Mouse (Mus musculus): ENCODE results near the gene Pnkp. TPM values are rescaled to one million over a fixed set of nuclear protein-coding genes. Genes with fewer than 3 reads are reported as not detected.

Gene Pnkp
- total RNA-seq, 2 experiments from 2014 or later: 26.8 TPM

DNA sequence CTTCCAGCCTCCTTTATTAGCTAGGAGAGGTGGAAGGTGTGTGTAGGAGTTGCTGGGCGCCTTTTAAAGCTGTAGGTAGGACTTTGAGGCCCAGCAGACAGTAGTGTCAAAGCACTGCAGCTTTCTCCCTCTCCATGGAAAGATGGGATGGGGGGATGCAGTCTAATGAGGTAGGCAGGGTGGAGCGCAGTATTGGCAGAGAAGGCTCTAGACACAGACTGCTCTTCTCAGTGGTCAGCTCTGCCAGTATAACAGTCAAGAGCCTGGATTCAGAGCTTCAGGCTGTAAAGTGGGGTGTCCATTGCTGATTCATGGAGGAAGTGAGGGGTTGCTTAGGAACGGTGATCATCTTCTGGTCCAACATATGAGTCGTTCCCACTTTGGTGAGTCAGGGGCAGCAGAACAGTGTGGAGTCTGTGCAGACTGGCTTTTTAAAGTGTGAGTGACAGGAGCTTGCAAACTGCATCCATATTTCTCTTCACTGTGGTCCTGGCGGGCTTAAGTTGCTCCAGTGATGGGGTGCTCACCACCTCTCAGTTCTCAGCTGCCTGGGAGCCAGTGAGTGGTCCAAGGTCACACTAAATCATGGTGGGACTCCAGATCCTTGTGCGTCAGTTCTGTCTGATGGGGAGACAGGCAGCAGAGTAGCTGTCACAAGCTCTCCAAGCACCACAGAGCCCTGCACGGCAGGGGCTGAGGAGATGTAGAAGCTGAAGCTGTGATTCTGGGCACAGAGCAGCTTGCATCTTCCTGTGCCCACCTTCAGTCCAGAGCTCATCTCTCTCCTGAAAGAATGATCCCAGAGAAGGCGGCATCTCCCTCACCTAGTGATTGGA, 5.9 kb upstream of the Pnkp start:
- no peak for DNase-seq (ENCODE audit: low spot score in 2 of 2)
- intact Hi-C loops (cut with DNase I): no loop called here

DNA sequence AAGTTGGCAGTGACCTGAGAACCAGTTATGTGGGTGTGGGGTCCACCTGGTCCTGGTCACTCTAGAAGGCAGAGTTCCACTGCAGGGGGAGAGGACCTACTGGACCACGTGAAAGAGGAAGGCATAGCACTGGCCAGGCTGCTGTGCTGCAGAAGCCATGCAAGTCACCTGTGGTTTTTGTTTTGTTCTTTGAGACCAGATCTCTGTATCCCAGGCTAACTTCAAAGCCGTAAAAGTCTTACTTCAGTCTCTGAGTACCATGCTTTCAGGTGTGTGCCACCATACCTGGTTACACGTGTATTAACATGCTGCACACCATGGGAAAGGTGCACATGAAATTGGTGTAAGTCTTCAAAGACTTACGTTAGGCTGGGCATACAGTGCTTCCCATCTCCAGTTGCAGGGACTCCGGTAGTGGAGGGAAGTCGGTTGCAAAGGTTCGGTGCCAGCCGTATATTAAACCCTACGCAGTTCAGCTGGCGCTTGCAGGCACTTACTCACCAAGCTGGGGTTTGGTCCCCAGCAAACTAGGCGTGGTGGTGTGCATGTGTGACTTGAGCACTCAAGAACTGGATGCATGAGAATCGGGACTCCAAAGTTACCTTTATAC, 5.2 kb upstream of the Pnkp start:
- intact Hi-C loops (cut with DNase I): no loop called here
- DNase-seq (ENCODE audit: low spot score in 2 of 2): no peak

DNA sequence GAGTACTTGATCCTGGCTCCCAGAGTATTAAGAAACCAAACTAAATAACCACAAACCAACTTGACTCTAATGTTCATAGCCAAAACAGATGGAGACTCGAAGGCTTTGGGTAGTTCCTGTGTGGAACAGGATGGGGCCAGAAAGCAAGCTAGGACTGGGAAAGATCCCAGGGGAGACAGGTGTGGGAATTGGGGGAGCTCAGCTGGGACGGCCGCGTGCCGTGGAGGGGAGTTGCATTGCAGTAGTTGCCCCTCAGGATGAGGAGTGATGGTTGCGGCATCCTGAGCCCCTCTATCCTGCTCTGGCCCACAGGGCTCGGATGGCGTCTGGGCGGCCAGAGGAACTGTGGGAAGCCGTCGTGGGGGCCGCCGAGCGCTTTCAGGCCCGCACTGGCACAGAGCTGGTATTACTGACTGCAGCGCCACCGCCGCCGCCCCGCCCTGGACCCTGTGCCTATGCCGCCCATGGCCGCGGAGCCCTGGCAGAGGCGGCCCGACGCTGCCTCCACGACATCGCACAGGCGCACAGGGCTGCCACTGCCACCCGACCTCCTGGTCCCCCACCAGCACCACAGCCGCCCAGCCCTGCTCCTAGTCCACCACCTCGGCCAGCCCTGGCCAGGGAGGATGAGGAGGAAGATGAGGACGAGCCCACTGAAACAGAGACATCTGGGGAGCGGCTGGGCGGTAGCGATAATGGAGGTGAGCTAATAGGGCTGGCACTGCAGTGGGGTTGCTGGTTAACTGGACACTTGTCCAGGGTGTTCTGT, 4.5 kb upstream of the Pnkp start:
- intact Hi-C loops (cut with DNase I): no loop called here

DNA sequence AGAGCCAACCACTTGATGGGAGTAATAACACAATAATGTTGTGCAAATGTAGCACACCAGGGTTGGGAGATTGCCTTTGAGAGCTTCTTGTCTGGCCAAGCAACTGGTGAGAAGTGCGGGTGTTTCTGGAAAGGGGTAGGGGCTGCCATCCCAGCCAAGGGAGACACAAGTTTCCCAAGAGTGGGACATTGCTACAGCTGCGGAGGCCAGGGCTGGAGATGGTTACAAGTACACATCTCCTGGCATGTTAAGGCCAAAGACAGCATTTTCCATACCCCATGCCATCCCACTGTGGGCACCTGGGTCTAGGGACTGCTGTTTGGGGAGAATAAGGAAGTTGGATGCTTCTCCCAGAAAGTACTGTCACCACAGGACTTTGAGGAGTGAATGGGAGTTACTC, 3.9 kb upstream of the Pnkp start:
- intact Hi-C loops (cut with DNase I): no loop called here

More for the DNA sequence above, 4.5 kb upstream of the Pnkp start:
- no peak for DNase-seq (ENCODE audit: low spot score in 2 of 2)

DNA sequence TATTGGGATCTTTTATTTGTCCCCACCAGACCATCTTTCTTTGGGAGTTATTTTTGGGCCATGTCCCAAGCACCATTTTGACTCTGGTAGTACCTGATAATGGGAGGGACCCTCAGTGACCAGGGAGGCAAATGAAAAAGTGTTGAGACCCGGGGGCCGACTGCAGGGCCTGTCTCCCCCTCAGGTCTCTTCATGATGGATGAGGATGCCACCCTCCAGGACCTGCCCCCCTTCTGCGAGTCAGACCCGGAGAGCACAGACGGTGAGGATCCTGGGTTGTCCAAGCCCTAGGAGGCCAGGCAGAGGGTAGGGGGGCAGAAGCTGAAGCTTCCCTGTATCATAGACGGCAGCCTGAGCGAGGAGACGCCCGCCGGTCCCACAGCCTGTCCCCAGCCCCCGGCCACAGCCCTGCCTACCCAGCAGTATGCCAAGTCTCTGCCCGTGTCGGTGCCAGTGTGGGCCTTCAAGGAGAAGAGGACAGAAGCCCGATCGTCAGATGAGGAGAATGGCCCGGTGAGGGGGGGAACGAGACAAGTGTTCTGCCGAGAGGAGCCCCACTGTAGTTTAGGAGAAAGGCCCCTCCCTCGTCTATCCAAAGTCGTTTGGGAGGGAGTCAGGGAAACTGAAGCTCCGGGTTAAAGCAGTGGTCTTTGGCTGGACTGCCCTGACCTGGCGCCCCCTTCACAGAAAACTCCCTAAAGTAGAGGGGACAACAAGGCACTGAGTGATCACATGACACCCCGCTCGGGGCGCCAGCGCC, 3.2 kb upstream of the Pnkp start:
- intact Hi-C loops (cut with DNase I): no loop called here
- DNase-seq (ENCODE audit: low spot score in 2 of 2): no peak

More for the DNA sequence above, 3.9 kb upstream of the Pnkp start:
- DNase-seq (ENCODE audit: low spot score in 2 of 2): no peak

DNA sequence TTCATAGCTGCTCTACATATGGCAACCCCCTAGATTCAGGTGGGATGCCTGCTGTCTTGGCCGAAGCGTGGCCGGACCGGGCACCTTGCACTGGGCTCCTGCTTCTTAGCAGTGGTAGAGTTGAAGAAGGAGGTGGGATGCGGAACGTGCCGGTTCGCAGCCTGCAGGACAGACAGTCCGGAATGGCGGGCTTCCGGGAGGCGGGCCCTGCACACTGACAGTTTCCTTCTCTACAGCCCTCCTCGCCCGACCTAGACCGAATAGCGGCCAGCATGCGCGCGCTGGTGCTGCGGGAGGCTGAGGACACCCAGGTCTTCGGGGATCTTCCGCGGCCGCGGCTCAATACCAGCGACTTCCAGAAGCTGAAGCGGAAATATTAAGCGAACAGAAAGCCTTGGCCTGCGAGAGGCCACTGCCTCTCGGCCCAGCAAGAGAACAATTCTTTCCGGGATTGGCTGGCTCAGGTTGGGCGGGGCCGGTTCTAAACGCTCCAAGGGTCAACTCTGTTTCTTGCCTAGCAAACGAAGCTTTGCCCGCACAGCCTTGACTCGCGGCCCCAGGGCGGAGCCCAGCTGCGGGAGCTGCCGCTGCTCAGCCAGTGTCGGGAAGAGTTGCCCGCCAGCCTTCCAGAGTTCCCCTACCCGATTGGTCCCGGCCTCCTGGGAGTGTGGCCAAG, 2.4 kb upstream of the Pnkp start:
- intact Hi-C loops (cut with DNase I): no loop called here
- peak; percentile 81 to 82 for DNase-seq (ENCODE audit: low spot score in 2 of 2)

DNA sequence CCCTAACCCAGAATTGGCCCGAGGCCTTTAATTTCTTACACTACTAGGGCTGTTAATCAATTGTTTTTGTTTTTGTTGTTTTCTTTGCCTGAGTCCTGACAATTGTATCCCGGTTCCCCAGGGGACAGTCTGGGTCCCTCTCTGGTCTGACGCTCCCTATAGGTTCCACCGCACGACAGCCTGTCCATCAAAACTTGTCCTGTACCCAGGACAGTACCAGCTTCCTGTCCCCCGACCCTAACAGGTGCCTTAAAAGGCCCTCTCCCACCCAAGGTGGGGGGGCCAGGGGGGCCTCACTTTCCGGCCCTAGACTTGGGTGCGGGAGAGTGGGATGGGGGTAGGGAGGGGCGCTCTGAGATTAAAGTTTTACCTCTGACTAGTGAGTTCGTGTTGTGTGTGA, 1.9 kb upstream of the Pnkp start:
- DNase-seq (ENCODE audit: low spot score in 2 of 2): no peak
- intact Hi-C loops (cut with DNase I): no loop called here

DNA sequence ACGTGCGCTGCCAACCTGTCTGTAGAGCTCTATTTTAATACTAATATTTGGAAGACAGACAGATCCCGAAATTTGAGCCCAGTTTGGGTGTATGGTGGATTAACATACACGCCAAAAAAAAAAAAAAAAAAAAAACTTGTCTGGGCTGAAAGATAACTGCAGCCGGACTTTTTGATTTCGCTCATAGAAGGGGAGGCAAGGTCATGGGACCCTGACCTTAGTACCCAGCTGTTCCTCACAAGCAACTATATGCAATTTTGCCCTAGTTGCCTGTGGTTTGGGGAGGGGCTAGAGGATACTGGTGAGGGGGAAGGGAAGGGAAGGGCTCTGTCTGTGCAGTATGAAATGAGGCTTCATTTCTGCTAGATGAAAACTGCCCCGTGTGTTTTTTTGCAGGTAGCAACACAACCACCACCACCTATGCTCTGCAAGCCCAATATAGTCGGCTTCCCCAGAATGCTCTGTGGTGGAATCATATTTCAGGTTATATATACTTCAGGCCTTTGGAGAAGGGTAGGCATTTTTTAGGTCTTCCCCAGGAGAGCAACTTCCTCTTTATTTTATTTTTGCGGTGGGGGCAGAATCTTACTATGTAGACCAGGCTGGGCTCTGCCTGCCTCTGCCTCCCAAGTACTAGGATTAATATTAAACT, 548 bp upstream of the Pnkp start:
- DNase-seq (ENCODE audit: low spot score in 2 of 2): no peak
- intact Hi-C loops (cut with DNase I): no loop called here

DNA sequence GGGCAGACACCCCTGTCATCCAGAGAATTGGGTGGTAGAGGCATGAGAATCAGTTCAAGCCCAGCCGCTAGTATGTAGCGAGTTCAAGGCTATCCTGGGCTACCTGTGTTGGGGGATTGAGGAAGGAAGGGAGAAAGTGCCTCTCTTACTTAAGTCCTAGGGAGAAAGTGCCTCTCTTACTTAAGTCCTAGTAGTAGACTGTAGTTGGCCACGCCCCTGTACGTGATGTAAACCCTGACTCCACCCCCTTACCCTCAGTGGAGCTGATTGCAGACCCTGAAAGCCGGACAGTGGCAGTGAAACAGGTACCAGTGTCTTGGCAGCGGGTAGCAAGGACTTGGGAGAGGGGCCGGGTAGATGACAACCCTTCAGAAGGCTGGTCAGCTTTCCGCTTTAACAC, 966 bp downstream of the Pnkp start:
- intact Hi-C loops (cut with DNase I): no loop called here
- no peak for DNase-seq (ENCODE audit: low spot score in 2 of 2)

DNA sequence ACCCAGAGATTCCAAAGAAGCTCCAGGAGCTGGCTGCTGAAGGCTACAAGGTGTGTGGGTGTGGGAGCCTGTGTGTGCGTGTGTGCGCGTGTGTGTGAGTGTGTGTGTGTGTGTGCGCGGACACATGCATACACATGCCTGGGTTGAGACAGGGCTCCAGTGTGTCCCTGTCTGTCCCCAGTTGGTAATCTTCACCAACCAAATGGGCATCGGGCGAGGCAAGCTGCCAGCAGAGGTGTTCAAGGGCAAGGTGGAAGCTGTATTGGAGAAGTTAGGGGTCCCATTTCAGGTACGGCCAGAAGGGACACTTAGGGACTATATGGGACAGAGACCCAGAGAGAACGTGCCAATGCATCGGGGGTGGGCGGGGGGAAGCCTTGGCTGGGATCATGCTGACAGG, 3.0 kb downstream of the Pnkp start:
- intact Hi-C loops (cut with DNase I): no loop called here
- no peak for DNase-seq (ENCODE audit: low spot score in 2 of 2)

DNA sequence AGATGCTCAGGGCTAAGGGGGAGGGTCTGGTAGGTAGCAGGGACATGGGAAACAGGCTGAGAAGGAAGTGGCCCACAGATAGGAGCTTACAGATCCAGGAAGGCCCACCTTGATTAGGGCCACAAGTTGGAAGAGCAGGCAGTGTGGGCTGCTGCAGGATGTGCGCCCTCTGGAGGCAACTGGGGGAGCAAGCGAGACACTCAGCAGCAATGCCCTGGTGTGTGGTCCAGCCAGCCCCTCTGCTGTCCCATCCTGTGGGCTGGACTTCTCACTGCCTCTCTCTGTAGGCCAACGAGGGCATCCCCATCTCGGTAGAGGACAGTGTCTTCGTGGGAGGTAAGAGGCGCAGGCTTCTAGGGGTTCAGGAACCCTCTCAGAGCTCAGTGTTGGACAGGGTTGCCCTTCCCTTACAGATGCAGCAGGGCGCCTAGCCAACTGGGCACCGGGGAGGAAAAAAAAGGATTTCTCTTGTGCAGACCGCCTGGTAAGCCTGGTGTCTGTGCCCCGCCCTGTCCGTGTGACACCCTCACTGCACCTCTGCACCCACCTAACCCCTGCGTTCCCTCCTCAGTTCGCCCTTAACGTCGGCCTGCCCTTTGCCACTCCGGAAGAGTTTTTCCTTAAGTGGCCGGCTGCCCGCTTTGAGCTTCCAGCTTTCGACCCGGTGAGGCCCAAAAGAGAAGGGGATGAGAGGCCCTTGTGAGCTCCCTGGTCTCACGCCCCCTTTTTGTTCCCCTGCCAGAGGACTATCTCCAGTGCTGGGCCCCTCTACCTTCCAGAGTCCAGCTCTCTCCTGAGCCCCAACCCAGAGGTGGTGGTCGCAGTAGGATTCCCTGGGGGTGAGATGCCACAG, 3.9 kb downstream of the Pnkp start:
- DNase-seq (ENCODE audit: low spot score in 2 of 2): no peak
- intact Hi-C loops (cut with DNase I): no loop called here

DNA sequence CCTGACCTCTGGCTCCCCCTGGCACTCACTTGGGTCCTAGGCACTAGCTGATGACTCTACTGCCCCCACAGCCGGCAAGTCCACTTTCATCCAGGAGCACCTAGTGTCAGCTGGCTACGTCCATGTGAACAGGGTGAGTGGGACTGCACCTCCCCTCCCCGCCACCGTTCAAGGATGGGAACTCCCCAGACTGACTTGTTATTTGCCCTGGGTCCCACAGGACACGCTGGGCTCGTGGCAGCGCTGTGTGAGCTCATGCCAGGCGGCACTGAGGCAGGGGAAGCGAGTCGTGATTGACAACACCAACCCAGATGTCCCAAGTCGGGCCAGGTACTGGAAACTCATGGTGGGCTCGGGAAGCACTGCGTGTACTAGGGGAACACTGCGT, 4.5 kb downstream of the Pnkp start:
- DNase-seq (ENCODE audit: low spot score in 2 of 2): no peak
- intact Hi-C loops (cut with DNase I): no loop called here

DNA sequence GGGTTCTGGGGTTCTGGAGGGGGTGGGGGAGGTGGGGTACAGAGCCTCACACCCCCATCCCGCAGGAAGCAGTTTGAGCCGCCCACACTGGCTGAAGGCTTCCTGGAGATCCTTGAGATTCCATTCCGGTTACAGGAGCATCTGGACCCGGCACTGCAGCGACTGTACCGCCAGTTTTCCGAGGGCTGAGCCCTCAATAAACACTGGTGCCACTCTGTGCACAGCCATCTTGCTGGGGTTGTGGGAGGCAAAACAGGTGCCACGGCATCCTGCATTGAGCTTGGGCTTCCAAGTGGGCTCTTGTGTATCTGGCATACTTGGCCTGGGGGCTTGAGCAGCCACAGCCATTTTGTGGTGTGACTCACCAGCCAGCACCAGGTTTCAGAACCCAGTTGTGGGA, 5.5 kb downstream of the Pnkp start:
- DNase-seq (ENCODE audit: low spot score in 2 of 2): no peak
- intact Hi-C loops (cut with DNase I): no loop called here

DNA sequence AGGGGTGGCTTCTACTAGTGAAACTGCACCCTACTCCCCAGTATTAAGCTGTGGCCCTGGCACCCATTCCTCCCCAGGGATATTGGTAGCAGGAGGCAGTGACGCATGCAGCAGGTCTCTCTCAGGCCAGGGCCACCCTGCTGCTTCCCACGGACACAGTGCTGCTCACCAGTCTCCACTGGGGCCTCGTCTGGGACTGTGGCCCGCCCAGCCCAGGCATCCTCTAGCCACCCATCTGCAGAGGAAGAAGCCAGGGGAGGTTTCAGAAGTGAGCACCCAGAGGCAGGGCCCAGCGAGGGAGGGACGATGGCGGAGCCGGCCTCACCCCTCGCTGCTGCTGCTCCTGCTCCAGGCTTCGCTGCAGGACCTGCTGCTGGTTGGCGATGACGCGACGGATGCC, 6.3 kb downstream of the Pnkp start:
- intact Hi-C loops (cut with DNase I): no loop called here
- DNase-seq (ENCODE audit: low spot score in 2 of 2): no peak

DNA sequence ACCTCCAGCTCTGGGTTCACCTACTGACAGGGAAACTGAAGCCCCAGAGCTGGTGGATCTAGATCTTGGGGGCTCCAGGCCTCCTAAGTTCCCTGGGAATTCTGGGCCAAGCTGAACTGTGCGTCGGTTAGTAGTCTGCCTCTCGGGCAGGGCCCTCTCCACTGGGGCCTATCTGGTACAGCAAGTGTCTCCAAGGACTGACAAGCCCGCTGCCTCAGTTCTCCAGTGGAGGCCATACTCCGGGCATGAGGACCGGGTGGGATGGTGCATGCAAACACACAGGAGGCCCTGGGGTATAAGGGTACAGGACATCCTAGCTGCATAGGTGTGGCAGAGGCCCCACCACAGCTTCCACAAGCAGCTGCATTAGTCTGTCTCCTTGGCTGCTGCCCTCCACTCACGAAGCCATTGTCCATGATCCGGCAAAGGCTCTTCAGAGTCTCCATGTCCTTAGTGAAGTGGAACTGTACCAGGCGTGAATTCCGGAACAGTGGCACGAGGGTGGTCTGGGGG, 7.1 kb downstream of the Pnkp start:
- intact Hi-C loops (cut with DNase I): no loop called here
- DNase-seq (ENCODE audit: low spot score in 2 of 2): no peak

DNA sequence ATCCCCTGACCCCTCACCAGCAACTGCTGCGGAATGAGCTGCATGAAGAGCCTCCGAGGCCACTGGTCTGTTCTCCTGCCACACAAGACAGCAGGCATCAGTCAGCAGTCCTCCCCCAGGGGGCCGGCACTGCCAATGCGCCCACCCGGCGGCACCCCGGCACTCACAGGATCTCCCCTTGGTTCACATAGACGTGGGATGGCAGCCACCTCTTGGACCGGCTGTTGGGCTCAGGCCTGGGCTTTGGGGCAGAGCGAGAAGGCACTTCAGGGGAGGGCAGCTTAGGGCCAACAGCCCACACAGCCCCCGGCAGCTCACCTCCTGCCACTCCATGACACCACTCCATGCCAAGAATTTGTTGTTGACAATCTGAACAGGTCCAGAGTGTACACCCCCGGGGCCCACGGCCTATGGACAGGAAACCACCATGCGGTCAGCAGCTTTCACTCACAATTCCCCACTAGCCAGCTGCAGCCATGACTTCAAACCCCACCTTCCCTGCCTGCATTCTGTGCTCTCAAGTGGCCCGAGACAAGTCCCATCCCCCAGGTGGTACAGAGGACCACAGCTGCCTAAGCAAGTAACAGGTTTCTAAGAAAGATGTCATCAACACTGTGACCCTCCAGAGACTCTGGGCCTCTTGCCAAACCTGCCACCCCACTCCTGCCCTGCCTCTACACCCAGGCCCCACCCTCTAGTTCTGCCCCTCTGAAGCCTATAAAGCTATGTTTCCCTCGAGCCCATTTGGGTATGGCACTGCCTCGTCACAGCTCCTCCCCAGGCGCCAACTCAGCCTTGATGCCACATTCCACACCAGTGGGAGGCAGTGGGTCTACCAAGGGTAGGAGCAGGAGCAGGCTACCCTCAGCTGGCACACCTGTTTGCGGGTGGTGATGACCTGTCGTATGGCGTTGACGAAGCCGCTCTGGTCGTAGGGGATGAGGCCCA, 7.9 kb downstream of the Pnkp start:
- no peak for DNase-seq (ENCODE audit: low spot score in 2 of 2)
- intact Hi-C loops (cut with DNase I): no loop called here
